Mouse (Mus musculus) embryonic fibroblast, embryonic 13.5 days (primary cell): ENCODE results near the gene Myo1b. TPM values are rescaled to one million over a fixed set of nuclear protein-coding genes. Genes with fewer than 3 reads are reported as not detected.

Experiments used
- H3K27ac ChIP-seq: 2 replicates; pipeline ENCODE4 v1.5.1; 2012; ENCODE audit warnings: low read length, control low read depth, inconsistent platforms; ENCODE audit not compliant: insufficient read depth
- H3K4me1 ChIP-seq: 2 replicates; pipeline ENCODE4 v1.6.1; 2011; ENCODE audit warnings: low read length; ENCODE audit not compliant: control insufficient read depth, insufficient read depth
- H3K4me3 ChIP-seq: 2 replicates; pipeline ENCODE4 v1.5.1; 2011; ENCODE audit warnings: mild to moderate bottlenecking, control low read depth, low read length; ENCODE audit not compliant: insufficient read depth
- CTCF ChIP-seq: IDR thresholded peaks from 2 replicates; pipeline ENCODE4 v1.5.1; 2011; ENCODE audit warnings: mild to moderate bottlenecking, control low read depth, low read length, moderate library complexity, borderline replicate concordance; ENCODE audit not compliant: insufficient read depth
- POLR2A ChIP-seq: IDR thresholded peaks from 2 replicates; pipeline ENCODE4 v1.6.1; 2011; ENCODE audit warnings: low read depth, mild to moderate bottlenecking, control low read depth, low read length, moderate library complexity
- polyA plus RNA-seq: library from polyadenylated mRNA; stranded (reverse); fragments of >200 nt; gene quantifications from 2 replicates; pipeline ENCODE4 v1.2.4, GENCODE M21; 2011; ENCODE audit warnings: low read depth; ENCODE audit not compliant: missing spikeins, insufficient read length

The Myo1b gene
- polyA plus RNA-seq, 1 experiment, result 66.5 TPM

DNA sequence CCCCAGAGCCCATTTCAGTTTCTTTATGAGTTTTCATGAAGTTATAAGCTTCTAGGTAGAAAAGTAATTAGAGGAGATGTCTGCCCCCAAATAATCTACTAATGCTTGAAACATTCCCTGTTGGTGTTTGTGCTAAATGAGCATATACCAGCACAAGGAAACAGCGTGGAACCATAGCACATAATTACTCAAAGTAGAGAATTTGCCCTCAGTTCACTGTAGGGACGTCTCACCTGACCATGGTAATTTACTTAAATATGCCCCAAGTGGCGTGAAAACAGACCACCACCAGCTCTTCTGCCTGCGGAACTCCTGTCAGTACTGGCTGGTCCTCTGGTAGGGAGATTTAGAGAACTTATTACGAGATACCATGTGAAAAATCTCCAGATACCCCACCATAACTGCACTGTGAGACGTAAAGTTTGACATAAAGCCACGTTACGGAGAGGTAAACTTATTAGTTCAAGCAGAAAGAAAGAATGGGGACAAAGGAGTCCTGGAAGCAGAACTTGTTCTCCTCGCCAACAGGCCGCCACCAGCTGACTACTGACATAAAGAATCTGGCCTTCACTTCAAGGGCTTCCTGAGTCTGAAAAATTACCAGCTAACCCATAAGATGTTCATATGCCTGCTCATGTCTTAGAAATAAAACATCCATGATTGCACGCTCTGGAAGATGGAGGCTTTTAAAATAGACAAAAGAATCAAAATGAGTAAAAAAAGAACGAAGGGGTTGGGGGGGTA lies 111.4 kb downstream of the Myo1b start:
- Histone ChIP-seq H3K4me1 (no peaks in the 10 kb centered on the region; the same call in 1 of the 2 replicates), H3K27ac (no peak overlapping the region), H3K4me3 (no peak overlapping the region)
- TF ChIP-seq CTCF (no peak), POLR2A (no peak)

DNA sequence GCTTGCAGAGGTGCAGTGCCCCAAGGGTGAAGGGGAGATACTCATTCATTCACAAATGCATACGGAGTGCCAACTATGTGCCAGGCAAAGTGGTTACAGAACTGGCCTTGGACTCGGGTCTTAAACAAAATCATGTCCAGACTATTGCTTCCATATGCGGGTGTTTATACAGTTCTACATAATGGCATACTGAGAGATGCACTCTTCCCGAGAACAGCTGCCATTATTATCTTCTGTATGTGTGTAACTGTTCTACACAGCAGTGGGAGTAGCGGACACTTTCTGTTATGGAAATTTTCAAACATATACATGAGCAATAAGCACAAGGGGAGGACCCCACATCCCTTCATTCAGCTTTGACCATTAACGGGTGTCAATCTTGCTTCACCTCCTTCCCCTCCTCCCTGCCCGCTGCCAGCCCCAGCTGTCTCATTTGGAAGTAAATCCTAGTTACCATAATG lies 117.8 kb downstream of the Myo1b start:
- no peak overlapping the region for H3K27ac ChIP-seq
- TF ChIP-seq POLR2A, result no peak
- TF ChIP-seq CTCF, result no peak
- no peaks in the 10 kb centered on the region for H3K4me1 ChIP-seq
- no peak overlapping the region for H3K4me3 ChIP-seq

DNA sequence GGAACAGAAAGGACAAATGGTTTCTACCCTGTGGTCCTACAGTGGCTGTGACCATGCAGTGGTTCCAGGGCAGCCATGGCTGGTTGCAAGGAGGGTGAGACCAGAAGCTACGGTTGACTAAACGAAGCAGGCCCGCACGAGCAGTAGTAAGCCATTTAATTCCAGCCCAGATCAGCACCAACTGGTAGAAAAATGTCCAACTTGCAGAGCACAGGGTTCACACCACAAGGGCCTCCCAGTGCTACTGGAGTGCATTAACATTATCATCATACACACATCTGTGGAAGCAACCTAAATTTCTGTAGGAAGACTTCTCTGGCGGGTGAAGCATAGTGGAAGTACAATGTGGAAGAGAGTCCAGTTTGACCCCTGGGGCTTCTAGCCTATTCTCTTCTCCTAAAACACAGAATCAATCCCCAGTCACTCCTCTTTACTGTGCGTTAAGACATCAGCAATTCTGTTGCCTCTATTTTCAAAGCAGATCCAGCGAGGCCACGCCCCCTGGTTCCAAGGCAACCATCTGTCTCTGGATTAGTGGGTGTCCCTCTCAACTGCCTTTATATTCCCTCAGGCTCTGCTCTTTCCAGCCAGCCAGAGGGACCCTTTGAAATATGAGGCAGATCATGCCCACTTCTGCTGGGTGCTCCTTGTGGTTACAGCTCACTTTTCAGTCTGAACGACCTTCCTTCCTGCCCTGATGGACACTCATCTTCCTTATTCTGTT lies 120.1 kb downstream of the Myo1b start:
- no peak overlapping the region for H3K27ac ChIP-seq
- H3K4me1 ChIP-seq, result no peaks in the 10 kb centered on the region
- TF ChIP-seq POLR2A (no peak), CTCF (no peak)
- H3K4me3 ChIP-seq, result no peak overlapping the region

- Histone ChIP-seq H3K4me1 (no peaks in the 10 kb centered on the region; the same call in 1 of the 2 replicates), H3K4me3 (no peak overlapping the region), H3K27ac (peak overlapping the region; percentile 15)
- TF ChIP-seq CTCF (no peak), POLR2A (no peak)
Measured at GRCm38 (mm10) chr1:51789269-51789668, 126.6 kb downstream of the Myo1b start.

DNA sequence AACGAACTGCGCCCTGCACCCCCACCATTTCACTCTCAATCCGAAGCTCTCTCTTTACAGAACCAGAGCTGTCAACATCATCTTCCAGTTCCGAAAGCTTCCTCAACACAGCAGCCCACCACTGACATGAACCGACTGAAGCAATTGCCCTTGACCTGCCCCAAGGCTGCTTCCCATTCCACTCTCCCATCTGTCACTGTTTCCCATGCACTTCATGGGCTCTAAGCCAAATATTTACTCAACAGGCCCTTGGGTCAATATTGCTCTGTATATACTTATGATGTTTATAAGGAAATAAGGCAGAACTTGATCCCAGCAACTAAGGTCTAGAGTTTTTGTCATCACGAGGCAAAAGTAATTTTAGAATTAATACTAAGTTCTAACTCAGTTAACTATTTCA lies 133.8 kb downstream of the Myo1b start:
- TF ChIP-seq CTCF (no peak), POLR2A (no peak)
- H3K27ac ChIP-seq, result no peak overlapping the region
- no peaks in the 10 kb centered on the region for H3K4me1 ChIP-seq
- H3K4me3 ChIP-seq, result no peak overlapping the region

GRCm38 (mm10) chr1:51780357-51780756 lies 135.5 kb downstream of the Myo1b start:
- Histone ChIP-seq H3K4me1 (no peaks in the 10 kb centered on the region), H3K4me3 (no peak overlapping the region), H3K27ac (no peak overlapping the region)
- TF ChIP-seq CTCF (no peak), POLR2A (no peak)

DNA sequence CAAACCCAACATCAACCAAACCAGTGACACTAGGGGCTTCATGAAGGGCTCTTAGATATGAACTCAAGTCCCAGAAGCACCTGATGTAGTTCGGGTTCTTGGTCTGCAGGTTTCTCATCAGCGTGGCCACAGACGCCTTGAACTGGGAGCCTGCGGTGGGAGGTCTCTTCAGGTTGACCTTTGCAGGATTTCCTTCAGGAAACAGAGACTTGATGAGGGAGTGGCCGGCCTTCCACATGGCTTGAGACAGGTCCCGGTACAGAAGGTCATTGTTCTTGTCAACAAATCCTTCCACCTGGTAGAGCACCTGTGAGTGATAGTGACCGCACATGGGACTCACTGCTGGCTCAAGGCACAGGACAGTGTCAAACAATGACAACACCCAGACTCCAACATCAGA lies 137.6 kb downstream of the Myo1b start:
- Histone ChIP-seq H3K4me3 (no peak overlapping the region), H3K27ac (no peak overlapping the region), H3K4me1 (no peaks in the 10 kb centered on the region)
- no peak for TF ChIP-seq POLR2A
- no peak for TF ChIP-seq CTCF

GRCm38 (mm10) chr1:51770504-51770871 lies 145.4 kb downstream of the Myo1b start:
- Histone ChIP-seq H3K27ac (no peak overlapping the region), H3K4me1 (no peaks in the 10 kb centered on the region), H3K4me3 (no peak overlapping the region)
- no peak for TF ChIP-seq CTCF
- no peak for TF ChIP-seq POLR2A

DNA sequence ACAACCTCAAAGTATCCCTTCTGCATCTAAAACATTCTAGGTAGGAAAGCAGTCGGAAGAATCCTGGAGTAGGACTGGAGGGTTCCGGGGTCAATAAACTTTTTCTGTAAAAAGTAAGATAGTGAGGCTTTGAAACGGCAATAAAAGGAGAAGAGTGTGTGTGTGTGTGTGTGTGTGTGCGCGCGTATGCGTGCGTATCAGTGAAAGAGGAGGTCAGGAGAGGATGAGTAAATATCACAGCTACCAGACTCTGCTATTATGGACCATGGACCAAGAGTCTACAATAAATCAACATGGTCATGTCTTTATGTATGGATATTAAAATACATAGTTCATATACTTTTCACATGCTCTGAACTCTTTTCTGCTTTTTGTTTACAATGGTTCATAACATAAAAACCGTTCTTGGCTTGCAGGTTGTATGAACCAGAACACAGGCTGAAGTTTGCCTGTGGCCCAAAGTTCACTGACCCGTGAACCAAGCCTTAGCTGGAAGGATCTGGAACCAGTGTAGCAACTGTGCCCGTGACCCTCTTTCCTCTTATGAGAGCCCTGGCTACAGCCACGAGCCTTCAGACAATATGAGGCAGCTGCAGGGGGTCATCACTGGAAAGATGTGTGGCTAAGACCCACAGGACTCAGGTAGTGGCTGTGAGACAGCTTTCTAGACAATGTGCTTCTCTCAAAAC lies 145.9 kb downstream of the Myo1b start:
- Histone ChIP-seq H3K27ac (no peak overlapping the region), H3K4me1 (no peaks in the 10 kb centered on the region), H3K4me3 (no peak overlapping the region)
- TF ChIP-seq CTCF (no peak), POLR2A (no peak)
